Mouse (Mus musculus) T-helper 17 cell (primary cell): Measurements from ENCODE around the gene Rps24.
"Not testable (repeated sequence)": the region's sequence is repeated elsewhere in the genome, so short reads cannot be mapped to it uniquely, and the experiment has no call there.

Experiments
- in situ Hi-C, 2 experiments: fragments of 300-600 bp; cut with MboI, MseI; formaldehyde crosslinking; loops; 1 replicate in 1 of 2; 2 replicates in 1 of 2; pipeline ENCODE4 v1.15.1; 2025; ENCODE audit warnings: high pct_unique_total_duplicates in 2 of 2

The Rps24 gene

GRCm38 (mm10) chr14:24486773-24487227 is at the start of gene Rps24, which contains the start of gene Polr3a:
Gene Rps24, plus strand, starts transcription at chr14:24487125.
Gene Polr3a, minus strand, starts transcription at chr14:24487058.
- in situ Hi-C loops = no loop called here

GRCm38 (mm10) chr14:24443529-24443928 is 43.4 kb upstream of the Rps24 start:
- in situ Hi-C loops = not testable (repeated sequence)

GRCm38 (mm10) chr14:24458191-24458590 is 28.7 kb upstream of the Rps24 start:
- in situ Hi-C loops = no loop called here

DNA sequence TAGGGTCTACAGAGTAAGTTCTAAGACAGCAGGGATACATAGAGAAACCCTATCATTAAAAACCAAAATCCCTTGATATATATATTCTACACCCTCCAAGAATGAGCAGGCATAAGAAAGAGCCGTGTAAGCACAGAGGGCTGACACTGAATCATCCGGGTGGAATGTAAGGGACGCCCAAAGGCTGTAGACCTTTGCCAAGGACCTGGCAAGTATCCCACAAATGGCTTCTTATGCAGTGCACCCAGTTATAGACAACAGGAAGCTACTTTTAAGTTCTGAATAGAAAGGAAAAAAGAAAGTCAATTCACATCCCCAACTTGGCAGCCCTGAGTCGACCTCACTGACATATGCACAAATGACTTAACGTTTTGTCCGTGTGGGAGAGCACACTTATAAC is 18.1 kb upstream of the Rps24 start:
- in situ Hi-C loops = no loop called here

- in situ Hi-C loops = no loop called here
These were observed 621 bp upstream of the Rps24 start for GRCm38 (mm10) chr14:24486241-24486767.

- in situ Hi-C loops = loop anchor here in 1 of 2 experiments (10.0 kb wide), 1 partner anchor 1015 kb away; no protein-coding TSS in a partner anchor
These were observed 2.8 kb downstream of the Rps24 start for GRCm38 (mm10) chr14:24489772-24490171.

GRCm38 (mm10) chr14:24490468-24491265 is 3.7 kb downstream of the Rps24 start:
- in situ Hi-C loops = loop anchor here in 1 of 2 experiments (10.0 kb wide), 1 partner anchor 1014 kb away; no protein-coding TSS in a partner anchor

DNA sequence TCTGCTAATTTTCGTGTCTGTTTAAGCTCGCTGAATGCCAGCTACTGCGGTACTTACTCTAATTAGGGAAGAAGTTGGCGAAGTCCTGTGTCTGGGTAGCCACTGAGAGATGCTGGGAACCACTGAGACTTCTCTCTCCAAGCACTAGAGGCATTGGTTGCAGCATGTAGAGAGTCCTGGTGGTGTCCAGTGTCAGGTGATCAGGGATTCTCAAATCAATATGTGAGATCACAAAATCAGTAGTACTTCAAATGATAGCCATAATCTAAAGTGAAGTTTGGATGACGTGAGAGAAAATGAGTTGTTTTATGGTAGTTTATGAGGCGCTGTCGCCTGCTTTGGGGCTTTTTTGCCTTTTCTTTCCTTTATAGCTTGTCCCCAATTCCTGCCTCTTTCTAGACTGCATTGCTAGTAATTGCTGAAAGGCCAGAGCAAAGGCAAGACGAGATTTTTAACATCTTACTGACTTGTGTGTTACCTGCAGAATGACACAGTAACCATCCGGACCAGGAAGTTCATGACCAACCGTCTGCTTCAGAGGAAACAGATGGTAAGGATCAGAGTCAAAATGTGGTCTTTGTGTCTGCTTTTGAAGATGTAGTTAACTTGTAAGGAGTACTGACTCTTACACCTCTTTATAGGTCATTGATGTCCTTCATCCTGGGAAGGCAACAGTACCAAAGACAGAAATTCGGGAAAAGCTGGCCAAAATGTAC is 4.5 kb downstream of the Rps24 start:
- in situ Hi-C loops = loop anchor here in 1 of 2 experiments (10.0 kb wide), 1 partner anchor 1013 kb away; no protein-coding TSS in a partner anchor

GRCm38 (mm10) chr14:24493256-24493655 is 6.3 kb downstream of the Rps24 start:
- in situ Hi-C loops = loop anchor here in 1 of 2 experiments (10.0 kb wide), 1 partner anchor 1012 kb away; no protein-coding TSS in a partner anchor

DNA sequence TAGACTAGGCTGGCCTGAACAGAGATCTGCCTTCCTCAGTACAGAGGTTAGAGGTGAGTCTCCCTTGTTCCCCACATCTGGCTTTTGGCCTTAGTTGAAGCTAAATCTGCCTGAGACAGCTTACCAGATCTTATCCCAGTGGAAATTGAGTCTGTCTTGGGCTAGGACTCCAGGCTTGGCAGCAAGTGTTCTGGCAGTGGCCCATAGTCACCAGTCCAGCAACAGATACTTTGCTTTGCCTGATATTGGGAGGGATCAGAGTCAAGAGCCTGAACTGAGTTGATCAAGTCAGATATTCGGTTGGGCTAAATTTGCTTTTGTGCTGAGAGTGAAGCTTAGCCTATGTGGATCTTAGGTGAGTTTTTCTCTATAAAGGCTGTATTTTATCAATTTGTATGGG is 9.6 kb downstream of the Rps24 start:
- in situ Hi-C loops = loop anchor here in 1 of 2 experiments (10.0 kb wide), 1 partner anchor 1008 kb away; no protein-coding TSS in a partner anchor

- in situ Hi-C loops = loop anchor here in 1 of 2 experiments (10.0 kb wide), 1 partner anchor 1007 kb away; no protein-coding TSS in a partner anchor
These were observed 10.5 kb downstream of the Rps24 start for GRCm38 (mm10) chr14:24497443-24497842.

GRCm38 (mm10) chr14:24498561-24499255 is 11.8 kb downstream of the Rps24 start:
- in situ Hi-C loops = loop anchor here in 1 of 2 experiments (10.0 kb wide), 1 partner anchor 1006 kb away; no protein-coding TSS in a partner anchor

DNA sequence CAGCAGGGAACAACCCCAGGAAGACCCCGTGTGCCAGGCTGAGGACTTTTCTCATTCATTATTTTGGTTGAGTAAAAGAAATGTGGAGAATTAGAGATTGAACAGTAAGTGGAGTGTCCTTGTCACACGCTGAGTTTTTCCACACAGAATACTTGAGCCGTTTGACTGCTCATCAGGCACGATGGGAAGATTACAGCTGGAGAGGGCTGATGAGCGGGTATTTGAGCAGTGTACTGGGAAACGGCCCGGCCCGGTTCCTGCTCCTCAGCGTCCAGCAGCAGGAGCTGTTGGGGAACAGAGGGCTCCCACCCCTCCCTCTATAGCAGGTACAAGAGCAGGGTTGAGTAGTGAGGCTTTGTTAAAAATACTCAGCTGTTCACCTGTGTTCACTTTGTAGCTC is 12.6 kb downstream of the Rps24 start:
- in situ Hi-C loops = loop anchor here in 1 of 2 experiments (10.0 kb wide), 1 partner anchor 1005 kb away; no protein-coding TSS in a partner anchor

GRCm38 (mm10) chr14:24500091-24500844 is 13.3 kb downstream of the Rps24 start:
- in situ Hi-C loops = loop anchor here in 1 of 2 experiments (10.0 to 25.0 kb wide), 2 partner anchors 1162 to 1325 kb away; no protein-coding TSS in a partner anchor

GRCm38 (mm10) chr14:24500845-24501186 is 13.9 kb downstream of the Rps24 start:
- in situ Hi-C loops = loop anchor here in 1 of 2 experiments (10.0 to 25.0 kb wide), 2 partner anchors 1161 to 1324 kb away; no protein-coding TSS in a partner anchor

GRCm38 (mm10) chr14:24501256-24501655 is 14.3 kb downstream of the Rps24 start:
- in situ Hi-C loops = loop anchor here in 1 of 2 experiments (10.0 to 25.0 kb wide), 2 partner anchors 1161 to 1324 kb away; no protein-coding TSS in a partner anchor

DNA sequence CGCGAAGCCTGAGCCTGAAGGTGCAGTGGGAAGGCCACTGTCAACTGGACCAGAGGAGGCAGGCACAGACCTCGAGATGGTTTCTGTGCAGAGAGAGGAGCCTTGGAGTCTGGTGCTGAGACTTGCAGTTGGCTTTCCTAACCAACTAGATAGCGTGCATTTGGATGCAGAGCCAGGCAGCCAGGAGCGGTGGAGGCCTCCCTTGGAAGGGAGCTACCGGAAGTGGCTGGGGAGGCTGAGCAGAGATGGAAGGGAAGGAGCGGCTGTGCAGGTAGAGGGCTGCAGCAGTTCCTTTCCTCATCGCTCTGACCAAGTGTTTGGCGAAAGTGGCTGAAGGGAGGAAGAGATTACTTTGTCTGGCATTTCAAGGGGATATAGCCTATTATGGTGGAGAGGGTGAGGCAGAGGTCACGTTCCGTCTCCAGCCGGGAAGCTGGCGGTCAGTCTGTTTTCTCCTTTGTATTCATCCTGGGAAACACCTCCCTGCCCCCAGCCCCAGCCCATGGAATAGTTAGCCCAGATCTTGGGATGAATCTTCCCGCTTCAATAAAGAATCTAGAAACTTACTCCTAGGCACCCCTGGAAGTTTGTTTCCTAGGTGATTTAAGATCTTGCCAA is 20.6 kb downstream of the Rps24 start:
- in situ Hi-C loops = loop anchor here in 1 of 2 experiments (10.0 to 25.0 kb wide), 2 partner anchors 1155 to 1317 kb away; no protein-coding TSS in a partner anchor

DNA sequence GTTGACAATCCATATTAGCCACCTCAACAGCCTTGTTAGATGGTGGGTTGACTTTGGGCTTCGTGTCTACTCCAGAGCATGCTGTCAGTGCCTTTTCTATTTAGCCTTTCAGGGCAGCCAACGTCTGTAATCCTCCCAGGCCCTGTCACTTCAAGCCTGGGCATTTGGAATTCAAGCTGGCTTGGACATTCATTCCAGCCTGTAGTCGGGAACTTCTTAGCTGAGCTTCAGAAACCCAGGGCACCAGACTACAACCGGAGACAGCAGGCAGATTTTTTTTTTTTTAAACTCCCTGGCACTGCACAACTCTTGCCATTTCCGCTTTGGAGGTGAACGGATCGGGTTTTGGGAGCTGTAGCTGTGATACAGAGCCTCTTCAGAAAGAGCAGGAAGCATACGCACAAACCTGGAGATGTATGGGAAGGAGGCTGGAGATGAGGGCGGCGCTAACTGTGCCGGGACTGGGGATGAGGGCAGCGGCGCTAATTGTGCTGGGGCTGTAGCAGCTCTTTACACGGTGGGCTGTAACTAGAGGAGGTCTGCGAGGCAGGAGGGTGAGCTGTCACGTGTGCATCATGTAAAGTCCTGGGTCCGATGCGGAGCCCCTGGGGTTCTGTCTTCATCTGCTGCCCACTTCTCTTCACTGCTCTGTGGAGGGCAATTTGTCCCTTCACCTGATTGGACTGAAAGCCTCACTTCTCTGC is 21.3 kb downstream of the Rps24 start:
- in situ Hi-C loops = loop anchor here in 1 of 2 experiments (10.0 to 25.0 kb wide), 2 partner anchors 1154 to 1317 kb away; no protein-coding TSS in a partner anchor
